Mouse (Mus musculus) ES-E14 (cell line): ENCODE data around the gene Susd2.

Experiments
- CHD2 ChIP-seq: IDR thresholded peaks from 2 replicates; pipeline ENCODE4 v1.6.1; 2014; ENCODE audit warnings: mild to moderate bottlenecking, low read depth, low read length, inconsistent platforms
- HCFC1 ChIP-seq: IDR thresholded peaks from 2 replicates; pipeline ENCODE4 v1.6.1; 2012; ENCODE audit warnings: low read length, inconsistent platforms, borderline replicate concordance; ENCODE audit not compliant: insufficient read depth
- MAFK ChIP-seq: IDR thresholded peaks from 2 replicates; pipeline ENCODE4 v1.6.1; 2014; ENCODE audit warnings: mild to moderate bottlenecking, low read depth, low read length, inconsistent platforms; ENCODE audit not compliant: insufficient read depth
- ZC3H11A ChIP-seq: IDR thresholded peaks from 2 replicates; pipeline ENCODE4 v1.6.1; 2012; ENCODE audit warnings: low read depth, mild to moderate bottlenecking, inconsistent platforms, low read length, borderline replicate concordance
- ZNF384 ChIP-seq: IDR thresholded peaks from 2 replicates; pipeline ENCODE4 v1.6.1; 2012; ENCODE audit warnings: low read depth, low read length, inconsistent platforms

DNA sequence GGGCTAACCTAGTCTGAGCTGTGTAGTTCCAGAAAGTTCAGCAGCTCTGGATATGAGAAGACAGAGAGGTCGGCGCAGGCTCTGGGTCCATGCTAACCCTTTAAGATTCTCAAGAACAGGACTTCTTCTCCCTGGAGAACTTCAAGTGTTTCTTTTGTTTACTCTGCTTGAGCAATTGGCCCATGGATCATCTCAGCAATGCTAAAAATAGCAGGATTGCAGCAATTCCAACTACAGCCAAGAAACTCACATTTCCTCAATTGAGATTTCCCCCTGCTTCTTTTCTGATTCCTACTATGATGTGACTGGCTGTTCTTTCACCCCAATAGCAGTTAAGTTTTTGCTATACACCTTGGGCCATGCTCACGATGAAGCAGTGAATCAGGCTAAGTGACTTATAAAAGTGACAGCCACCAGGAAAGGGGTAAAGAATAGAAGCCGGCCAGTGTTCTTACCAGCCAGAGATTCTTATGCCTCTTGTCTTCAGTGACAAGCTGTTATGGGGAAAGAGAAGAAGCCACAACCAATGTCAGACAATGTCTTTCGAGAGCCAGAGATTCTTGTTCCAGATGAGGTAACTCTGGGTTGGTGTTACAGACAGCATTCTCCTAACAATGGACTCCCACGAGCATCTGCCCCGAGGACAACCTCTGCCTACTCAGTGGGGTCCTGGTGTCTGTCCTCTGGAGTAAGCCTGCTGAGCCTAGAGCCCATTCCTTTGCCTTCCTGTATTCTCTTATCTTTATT is 33.2 kb upstream of the Susd2 start:
- TF ChIP-seq MAFK (no peak), HCFC1 (no peak), CHD2 (no peak), ZNF384 (no peak), ZC3H11A (no peak)
